Mouse (Mus musculus) testis, adult 2 months (tissue): ENCODE measurements around the gene Tnfrsf13b.

ENCODE experiments used
- CTCF ChIP-seq: fragments of 200-500 bp; IDR thresholded peaks from 2 replicates; pipeline ENCODE4 v1.5.1; 2012; ENCODE audit warnings: low read depth, mild to moderate bottlenecking, inconsistent platforms, low read length, moderate library complexity; ENCODE audit not compliant: control insufficient read depth, insufficient read depth, insufficient replicate concordance
- POLR2A ChIP-seq: fragments of 200-500 bp; IDR thresholded peaks from 2 replicates; pipeline ENCODE4 v1.6.1; 2012; ENCODE audit warnings: low read depth, mild to moderate bottlenecking, inconsistent platforms, low read length, moderate library complexity; ENCODE audit not compliant: control insufficient read depth

DNA sequence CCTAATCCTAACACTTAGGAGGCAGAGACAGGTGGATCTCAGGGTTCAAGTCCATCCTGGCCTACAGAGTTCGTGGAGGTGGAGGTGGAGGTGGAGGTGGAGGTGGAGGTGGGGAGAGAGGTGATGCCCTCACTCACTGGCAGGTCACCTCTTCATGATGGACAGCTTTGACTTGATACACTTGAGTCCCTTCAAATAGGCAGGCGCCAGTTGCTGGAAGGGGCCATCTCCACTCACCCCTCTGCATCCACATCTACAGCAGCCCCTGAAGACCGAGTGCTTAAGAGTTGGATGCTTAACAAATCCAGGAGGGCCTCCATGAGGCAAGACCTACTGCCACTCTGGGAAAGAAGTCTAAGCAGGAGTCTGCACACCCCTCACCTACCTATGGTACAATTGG lies 36.8 kb downstream of the Tnfrsf13b start:
- TF ChIP-seq CTCF (no peak), POLR2A (no peak)
